Mouse (Mus musculus) intestine, embryonic 16.5 days (tissue): ENCODE results near the gene Gm4559. TPM values are rescaled to one million over a fixed set of nuclear protein-coding genes. Genes with fewer than 3 reads are reported as not detected.

Source experiments
- ATAC-seq: fragments of 200-750 bp; cut with Nextera tagmentation; 2 replicates; pipeline ENCODE4 v1.8.0; 2017; ENCODE audit warnings: moderate TSS enrichment, moderate library complexity
- H3K27ac ChIP-seq: fragments of 300-500 bp; sonication (generic); 2 replicates; pipeline ENCODE4 v1.5.1; 2014; ENCODE audit warnings: mild to moderate bottlenecking, low read length
- H3K27me3 ChIP-seq: fragments of 300-500 bp; sonication (generic); replicated peaks from 2 replicates; pipeline ENCODE4 v1.6.1; 2014; ENCODE audit warnings: low read length, control low read depth, mixed read lengths; ENCODE audit not compliant: control insufficient read depth, insufficient read depth
- H3K36me3 ChIP-seq: fragments of 300-500 bp; sonication (generic); 2 replicates; pipeline ENCODE4 v1.6.1; 2014; ENCODE audit warnings: low read length, control low read depth; ENCODE audit not compliant: control insufficient read depth, insufficient read depth
- H3K4me1 ChIP-seq: fragments of 300-500 bp; sonication (generic); 2 replicates; pipeline ENCODE4 v1.6.1; 2014; ENCODE audit warnings: low read length, control low read depth, mixed read lengths; ENCODE audit not compliant: control insufficient read depth, insufficient read depth
- H3K4me2 ChIP-seq: fragments of 300-500 bp; sonication (generic); 2 replicates; pipeline ENCODE4 v1.6.1; 2014; ENCODE audit warnings: low read depth, low read length, control low read depth
- H3K4me3 ChIP-seq: fragments of 300-500 bp; sonication (generic); 2 replicates; pipeline ENCODE4 v1.5.1; 2014; ENCODE audit warnings: mild to moderate bottlenecking, low read length
- H3K9ac ChIP-seq: fragments of 300-500 bp; sonication (generic); 2 replicates; pipeline ENCODE4 v1.6.1; 2014; ENCODE audit warnings: low read depth, low read length
- H3K9me3 ChIP-seq: fragments of 300-500 bp; sonication (generic); 2 replicates; pipeline ENCODE4 v1.6.1; 2016; ENCODE audit warnings: low read length, control low read depth; ENCODE audit not compliant: control insufficient read depth
- WGBS: fragments of 180-500 bp; shearing (Covaris S2); extraction: QIAGEN DNeasy Blood & Tissue Kit; methylation state at CpG from one replicate; pipeline ENCODE4 v1.1.7; 2014; 5-methylcytosine and 5-hydroxymethylcytosine counted together
- polyA plus RNA-seq: library from polyadenylated mRNA; unstranded; fragments of >200 nt; fragmentation: Nextera tagmentation; extraction: Ambion mirVana; gene quantifications from 2 replicates; pipeline ENCODE4 v1.2.1, GENCODE M21; 2015

Gene Gm4559
- polyA plus RNA-seq, 1 experiment from 2014 or later = not detected

DNA sequence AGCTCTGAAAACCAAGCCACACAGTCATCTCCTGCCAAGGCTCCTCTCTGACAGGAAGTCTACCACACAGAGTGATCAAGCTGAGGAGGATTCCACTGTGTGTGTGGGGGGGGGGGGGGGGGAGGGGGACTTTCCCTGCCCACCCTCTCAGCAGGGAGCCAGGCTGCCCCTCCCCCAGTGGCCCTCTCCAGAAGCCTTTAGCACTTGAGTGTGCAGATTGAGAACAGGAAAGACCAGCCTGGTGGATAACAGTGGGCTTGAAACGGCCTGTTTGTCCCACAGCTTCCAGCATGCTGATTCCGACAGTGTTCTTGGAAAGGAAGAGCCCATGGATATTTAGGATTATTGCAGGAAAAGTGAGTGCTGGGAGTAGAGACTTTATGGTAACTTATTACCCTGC is 49.6 kb downstream of the Gm4559 start:
- no peaks in the 10 kb centered on the region for H3K36me3 ChIP-seq
- WGBS = 34% methylated on average over 2 of the region's 2 CpGs
- H3K9ac ChIP-seq = no peak overlapping the region
- no peaks in the 10 kb centered on the region for H3K27me3 ChIP-seq
- H3K9me3 ChIP-seq = no peaks in the 10 kb centered on the region
- H3K4me3 ChIP-seq = no peak overlapping the region
- no peaks in the 10 kb centered on the region for H3K4me1 ChIP-seq
- no peak overlapping the region for H3K27ac ChIP-seq
- no peak overlapping the region for H3K4me2 ChIP-seq
- no peak for ATAC-seq

Other genes starting within 250 kb of the Gm4559 start
- gene Mob2, start 213.3 kb downstream of the Gm4559 start, polyA plus RNA-seq = 57.8 and 64.4 TPM in 2 replicates
- gene Dusp8, start 178.5 kb downstream of the Gm4559 start, polyA plus RNA-seq = 4.8 and 5.6 TPM in 2 replicates
- not detected in 2 replicates for gene Gm45618, start 153.6 kb downstream of the Gm4559 start, polyA plus RNA-seq
- not detected in 2 replicates for gene Gm39115, start 138.3 kb downstream of the Gm4559 start, polyA plus RNA-seq
- not detected in 2 replicates for gene Gm45337, start 129.8 kb downstream of the Gm4559 start, polyA plus RNA-seq
- gene Gm29735, start 117.2 kb downstream of the Gm4559 start, polyA plus RNA-seq = not detected in 2 replicates
- gene Gm4553, start 108.6 kb downstream of the Gm4559 start, polyA plus RNA-seq = not detected in 2 replicates
- not detected in 2 replicates for gene Krtap5-2, start 98.4 kb downstream of the Gm4559 start, polyA plus RNA-seq
- not detected in 2 replicates for gene Gm10153, start 84.0 kb downstream of the Gm4559 start, polyA plus RNA-seq
- not detected in 2 replicates for gene Krtap5-3, start 73.0 kb downstream of the Gm4559 start, polyA plus RNA-seq
- gene Gm7579, start 62.5 kb downstream of the Gm4559 start, polyA plus RNA-seq = not detected in 2 replicates
- not detected in 2 replicates for gene Krtap5-5, start 44.4 kb downstream of the Gm4559 start, polyA plus RNA-seq
- not detected in 2 replicates for gene Gm40460, start 33.3 kb downstream of the Gm4559 start, polyA plus RNA-seq
- not detected in 2 replicates for gene Gm2431, start 16.0 kb downstream of the Gm4559 start, polyA plus RNA-seq
- not detected in 2 replicates for gene Krtap5-1, start 22.8 kb upstream of the Gm4559 start, polyA plus RNA-seq
- gene Krtap5-4, start 29.2 kb upstream of the Gm4559 start, polyA plus RNA-seq = not detected in 2 replicates
- 1.8 and 2.4 TPM in 2 replicates for gene Ifitm10, start 99.4 kb upstream of the Gm4559 start, polyA plus RNA-seq
- gene Gm49369, start 108.3 kb upstream of the Gm4559 start, polyA plus RNA-seq = 0.43 and 2.3 TPM in 2 replicates
- gene Ctsd, start 113.7 kb upstream of the Gm4559 start, polyA plus RNA-seq = 395 and 444 TPM in 2 replicates
- gene Syt8, start 160.5 kb upstream of the Gm4559 start, polyA plus RNA-seq = 8.8 and 10.4 TPM in 2 replicates
- 4.3 and 4.7 TPM in 2 replicates for gene Tnni2, start 167.4 kb upstream of the Gm4559 start, polyA plus RNA-seq
- gene Lsp1, start 186.4 kb upstream of the Gm4559 start, polyA plus RNA-seq = 125 and 134 TPM in 2 replicates
- 2.1 and 3.2 TPM in 2 replicates for gene Tnnt3, start 224.5 kb upstream of the Gm4559 start, polyA plus RNA-seq